Mouse (Mus musculus) thymus, postnatal 36 days (tissue): Measurements from ENCODE around the gene Scg5.

Experiments
- DNase-seq, 2 experiments: peaks; one replicate each; pipeline ENCODE4 v3.0.0; 2022; ENCODE audit warnings: mixed read lengths in 2 of 2

Scg5 gene

DNA sequence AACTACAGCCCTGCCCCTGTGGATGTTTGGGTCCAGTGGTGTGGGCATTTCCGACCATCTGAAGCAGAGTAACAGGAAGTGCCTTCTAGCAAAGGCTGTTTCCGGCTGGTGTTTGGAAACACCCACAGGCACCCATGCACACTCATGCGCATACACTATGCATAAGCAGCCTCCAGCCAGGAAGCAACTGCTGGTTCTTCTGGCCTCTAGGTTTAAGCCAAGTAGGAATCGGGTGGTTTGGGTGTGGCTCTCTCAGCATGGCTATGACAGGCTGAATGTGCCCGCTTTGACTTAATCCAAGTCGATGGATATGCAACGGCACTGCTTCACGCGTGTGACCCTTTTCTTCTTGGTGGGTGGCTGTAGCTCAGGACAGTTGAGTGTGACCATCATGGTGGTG lies 79.6 kb downstream of the Scg5 start:
- DNase-seq = no peak

DNA sequence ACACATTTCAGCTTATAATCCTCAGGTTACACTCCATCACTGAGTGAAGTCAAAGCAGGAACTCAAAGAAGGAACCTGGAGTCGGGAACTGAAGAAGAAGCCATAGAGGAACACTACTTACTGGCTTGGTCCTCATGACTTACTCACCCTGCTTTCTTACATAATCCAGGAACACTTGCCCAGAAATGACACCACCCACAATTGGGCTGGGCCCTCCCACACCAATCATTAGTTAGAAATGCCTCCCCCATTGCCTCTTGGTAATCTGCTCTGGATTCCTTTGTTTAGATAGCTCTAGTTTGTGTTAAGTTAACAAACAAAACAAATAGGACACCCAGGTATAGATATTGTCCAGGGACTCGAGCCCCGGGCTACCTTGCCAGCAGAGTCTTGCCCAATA lies 100.3 kb downstream of the Scg5 start:
- DNase-seq = no peak
